Comparison of ENCODE assay signal across 10 mouse cellular contexts in the genomic region with DNA sequence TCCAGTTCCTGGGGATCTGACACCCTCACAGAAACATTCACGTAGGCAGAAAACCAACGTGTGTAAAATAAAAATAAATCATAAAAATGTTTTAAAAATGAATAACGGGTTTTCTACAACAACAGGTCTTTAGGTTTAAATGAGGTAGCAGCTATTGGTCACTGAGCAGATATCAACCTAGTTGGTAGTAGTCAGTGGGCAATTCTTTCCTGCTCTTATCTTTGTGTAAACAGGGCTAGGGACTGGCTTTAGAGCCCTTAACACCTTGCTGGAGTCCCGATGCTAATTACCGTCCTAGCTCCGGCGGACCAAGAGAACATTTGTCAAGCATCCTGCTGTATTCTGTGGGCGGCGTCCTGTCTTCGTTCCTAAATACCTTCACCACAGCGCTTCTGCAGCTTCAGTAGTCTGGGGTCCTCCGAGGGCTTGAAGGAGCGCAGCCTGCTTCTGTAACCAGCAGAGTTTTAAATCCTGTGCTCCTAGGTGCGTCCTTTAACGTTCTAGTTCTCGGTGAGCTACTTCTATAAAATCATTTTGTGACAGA. TPM values are rescaled to one million over a fixed set of nuclear protein-coding genes. Genes with fewer than 3 reads are reported as not detected.
DNase-seq lines count a peak whose midpoint lies in the region; ATAC-seq and TF ChIP-seq lines count a peak whose summit lies in the region.
"Had no signal": no experiment of that assay in that cellular context is flagged by ENCODE, and none has a peak within 500 bp of the region (broad histone marks: within the 10 kb centered on the region; RNA-seq: fewer than 3 reads in every experiment).

No protein-coding gene starts in this region.

- H3K27me3 ChIP-seq in heart, embryonic 13.5 days (replicated peaks), result peaks cover 50% of the 10 kb centered on the region
- peaks cover 9% of the 10 kb centered on the region; the same call in 1 of the 2 replicates for H3K27me3 ChIP-seq in hindbrain, embryonic 12.5 days
- peaks cover 23% of the 10 kb centered on the region for H3K27me3 ChIP-seq in midbrain, embryonic 13.5 days
- H3K27me3 ChIP-seq in kidney, adult 2 months (replicated peaks; ENCODE audit: control insufficient read depth, insufficient read depth, low read length), result 0 out of 2 replicates have a peak, but pooled peaks cover 2% of the 10 kb centered on the region
- H3K27me3 ChIP-seq: CH12.LX had no signal

- WGBS in heart, embryonic 13.5 days, result 8% methylated on average over 16 of the region's 16 CpGs
- WGBS in hindbrain, embryonic 12.5 days, result 11% methylated on average over 16 of the region's 16 CpGs
- 11% methylated on average over 16 of the region's 16 CpGs for WGBS in midbrain, embryonic 13.5 days
- WGBS in kidney, adult 2 months, result 19% methylated on average over 16 of the region's 16 CpGs

- H3K4me3 ChIP-seq in heart, embryonic 13.5 days, result peak overlapping the region; percentile 47
- peak overlapping the region; percentile 3 for H3K4me3 ChIP-seq in cortical plate, adult 2 months (ENCODE audit: insufficient read depth, low read length)
- peak overlapping the region; percentile 28 for H3K4me3 ChIP-seq in hindbrain, embryonic 12.5 days
- peak overlapping the region; percentile 25 for H3K4me3 ChIP-seq in midbrain, embryonic 13.5 days (replicated peaks)
- H3K4me3 ChIP-seq in kidney, adult 2 months (ENCODE audit: insufficient read depth, low read depth, low read length), result no peak overlapping the region

- H3K4me1 ChIP-seq in heart, embryonic 13.5 days, result peaks cover 18% of the 10 kb centered on the region
- H3K4me1 ChIP-seq in cortical plate, adult 2 months (ENCODE audit: control insufficient read depth, insufficient read depth, low read length), result no peaks in the 10 kb centered on the region
- peaks cover 20% of the 10 kb centered on the region for H3K4me1 ChIP-seq in hindbrain, embryonic 12.5 days
- peaks cover 24% of the 10 kb centered on the region for H3K4me1 ChIP-seq in midbrain, embryonic 13.5 days (replicated peaks)
- no peaks in the 10 kb centered on the region for H3K4me1 ChIP-seq in kidney, adult 2 months (ENCODE audit: control insufficient read depth, insufficient read depth, low read length)

- TF ChIP-seq CTCF in cortical plate, adult 2 months (IDR thresholded peaks at IDR 0.05; ENCODE audit: extremely low read depth, insufficient read depth, low read length), result no peak
- no peak for TF ChIP-seq CTCF in kidney, adult 2 months (conservative IDR thresholded peaks at IDR 0.05; ENCODE audit: insufficient read depth, insufficient read length, low read depth, low read length)

- H3K36me3 ChIP-seq in heart, embryonic 13.5 days, result no peaks in the 10 kb centered on the region
- no peaks in the 10 kb centered on the region for H3K36me3 ChIP-seq in hindbrain, embryonic 12.5 days
- no peaks in the 10 kb centered on the region for H3K36me3 ChIP-seq in midbrain, embryonic 13.5 days
- H3K36me3 ChIP-seq in kidney, adult 2 months (ENCODE audit: control insufficient read depth, insufficient read depth, low read length), result no peaks in the 10 kb centered on the region

- H3K4me2 ChIP-seq in heart, embryonic 13.5 days, result peak overlapping the region; percentile 73
- peak overlapping the region; percentile 62 for H3K4me2 ChIP-seq in hindbrain, embryonic 12.5 days (replicated peaks)
- H3K4me2 ChIP-seq in midbrain, embryonic 13.5 days (replicated peaks), result peak overlapping the region; percentile 55

- H3K9ac ChIP-seq in heart, embryonic 13.5 days, result 0 out of 2 replicates have a peak overlapping the region, but pooled peaks have one; percentile 19
- no peak overlapping the region for H3K9ac ChIP-seq in hindbrain, embryonic 12.5 days
- no peak overlapping the region for H3K9ac ChIP-seq in midbrain, embryonic 13.5 days (replicated peaks)

- no peak for TF ChIP-seq POLR2A in cortical plate, adult 2 months (IDR thresholded peaks at IDR 0.05; ENCODE audit: extremely low read depth, insufficient read depth, low read length)
- no peak for TF ChIP-seq POLR2A in kidney, adult 2 months (IDR thresholded peaks at IDR 0.05; ENCODE audit: low read depth, low read length)

- no peak for DNase-seq in heart, adult 8-10 months (ENCODE audit: low spot score)
- DNase-seq in spleen, postnatal 14 days (ENCODE audit: low spot score in 2 of 2), result no peak
- DNase-seq in spleen, postnatal 10 days (ENCODE audit: low spot score in 2 of 2), result no peak
- DNase-seq in kidney, adult 2 months, result no peak

- H3K9me3 ChIP-seq in heart, embryonic 13.5 days, result no peaks in the 10 kb centered on the region
- no peaks in the 10 kb centered on the region for H3K9me3 ChIP-seq in hindbrain, embryonic 12.5 days (replicated peaks)
- H3K9me3 ChIP-seq in midbrain, embryonic 13.5 days, result no peaks in the 10 kb centered on the region

- no peak overlapping the region for H3K27ac ChIP-seq in heart, embryonic 13.5 days (replicated peaks)
- no peak overlapping the region for H3K27ac ChIP-seq in cortical plate, adult 2 months (ENCODE audit: insufficient read depth, low read length)
- H3K27ac ChIP-seq in hindbrain, embryonic 12.5 days, result no peak overlapping the region
- H3K27ac ChIP-seq in midbrain, embryonic 13.5 days, result no peak overlapping the region
- no peak overlapping the region for H3K27ac ChIP-seq in kidney, adult 2 months (ENCODE audit: insufficient read depth, low read depth, low read length)

- ATAC-seq in heart, embryonic 13.5 days (ENCODE audit: extremely low read depth, insufficient number of reproducible peaks, low FRiP score, low TSS enrichment), result no peak
- no peak for ATAC-seq in hindbrain, embryonic 12.5 days (ENCODE audit: low FRiP score)
- ATAC-seq in midbrain, embryonic 13.5 days, result peak; percentile 43; the same call in 1 of the 2 replicates

RNA-seq across cellular contexts. Expression of a gene that starts 0.6 kb away (rescaled TPM):
- polyA plus RNA-seq in heart, embryonic 13.5 days (2015; fragmentation: Nextera tagmentation; extraction: Ambion mirVana), result 0.33 and 0.51 TPM in 2 replicates
- total RNA-seq in heart, adult 8-10 months (2022), result not detected
- polyA plus RNA-seq in cortical plate, adult 2 months (2012; rRNA removed), result 0.62 and 0.63 TPM in 2 replicates
- 3.6 and 4.5 TPM in 2 replicates for polyA plus RNA-seq in hindbrain, embryonic 12.5 days (2016; fragmentation: Nextera tagmentation; extraction: Ambion mirVana)
- 0.41 and 0.74 TPM in 2 replicates for polyA plus RNA-seq in midbrain, embryonic 13.5 days (2015; fragmentation: Nextera tagmentation; extraction: Ambion mirVana)
- 0.23 TPM in 1 of 2 replicates, not detected in the other for polyA plus RNA-seq in kidney, adult 2 months (2012; rRNA removed)
- total RNA-seq: CH12.LX had no signal

RNA-seq across cellular contexts. Expression of a gene that starts 48.8 kb away (rescaled TPM):
- polyA plus RNA-seq in heart, embryonic 13.5 days (2015; fragmentation: Nextera tagmentation; extraction: Ambion mirVana), result 0.23 TPM in 1 of 2 replicates, not detected in the other
- not detected for total RNA-seq in heart, adult 8-10 months (2022)
- polyA plus RNA-seq in cortical plate, adult 2 months (2012; rRNA removed), result 5.2 and 7.8 TPM in 2 replicates
- polyA plus RNA-seq in hindbrain, embryonic 12.5 days (2016; fragmentation: Nextera tagmentation; extraction: Ambion mirVana), result 0.32 and 0.63 TPM in 2 replicates
- polyA plus RNA-seq in midbrain, embryonic 13.5 days (2015; fragmentation: Nextera tagmentation; extraction: Ambion mirVana), result 0.24 TPM in 1 of 2 replicates, not detected in the other
- 0.75 TPM in 1 of 2 replicates, not detected in the other for polyA plus RNA-seq in kidney, adult 2 months (2012; rRNA removed)
- total RNA-seq: CH12.LX; gastrocnemius, postnatal 4 days had no signal
